Mouse (Mus musculus): Measurements from ENCODE around the gene Prkce.

DNA sequence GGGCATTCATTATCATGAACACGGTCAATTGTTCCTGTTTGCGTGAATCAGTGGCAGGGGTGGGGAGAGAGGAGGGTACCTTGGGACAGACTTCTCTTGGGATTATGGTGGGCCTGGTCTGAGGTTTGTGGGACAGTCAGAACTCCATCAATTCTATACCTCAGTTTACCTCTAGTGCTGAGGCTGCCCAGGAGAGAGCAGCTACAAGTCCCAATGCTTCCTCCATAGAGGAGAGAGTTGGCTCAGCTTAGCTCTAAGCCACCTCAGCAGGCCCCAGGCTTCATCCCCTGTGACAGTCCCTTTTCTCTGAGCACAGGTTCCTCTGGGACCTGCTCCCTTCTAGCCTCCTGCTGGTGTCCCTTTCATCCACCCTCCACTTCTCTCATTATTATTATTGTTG is 507.4 kb downstream of the Prkce start:
- no peak for TF ChIP-seq MAFK (IDR thresholded peaks at IDR 0.05; ENCODE audit: insufficient read depth, low read depth, low read length)
- no peak for TF ChIP-seq ZC3H11A (IDR thresholded peaks at IDR 0.05; ENCODE audit: borderline replicate concordance, low read depth, low read length)
- TF ChIP-seq CHD2 (IDR thresholded peaks at IDR 0.05; ENCODE audit: low read depth, low read length), result no peak
